Mouse (Mus musculus): ENCODE data around the gene Trim65. TPM values are rescaled to one million over a fixed set of nuclear protein-coding genes. Genes with fewer than 3 reads are reported as not detected.

Trim65 gene
- polyA plus RNA-seq, 1 experiment: 9.6 TPM

GRCm38 (mm10) chr11:116138468-116139138 lies 7.7 kb upstream of the Trim65 start, which contains the start of gene Mrpl38:
Gene Mrpl38, minus strand, starts transcription at chr11:116138868.
- H3K27me3 ChIP-seq (replicated peaks; ENCODE audit: control insufficient read depth, insufficient read depth, low read length): no peaks in the 10 kb centered on the region
- DNase-seq: peak; percentile 97
- under 1% methylated on average over 60 of the region's 60 CpGs for WGBS

GRCm38 (mm10) chr11:116138096-116138467 lies 7.2 kb upstream of the Trim65 start:
- WGBS: 1% methylated on average over 20 of the region's 20 CpGs

More at GRCm38 (mm10) chr11:116138468-116139138, 7.7 kb upstream of the Trim65 start, which contains the start of gene Mrpl38:
- Histone ChIP-seq H3K4me1 (ENCODE audit: control insufficient read depth, insufficient read depth, low read length) (peaks cover 8% of the 10 kb centered on the region; the same call in 1 of the 2 replicates), H3K27ac (ENCODE audit: insufficient read depth, low read depth, low read length) (peak within 1 kb of the TSS; percentile 51), H3K4me3 (ENCODE audit: insufficient read depth, low read depth, low read length) (peak within 1 kb of the TSS; percentile 80), H3K36me3 (ENCODE audit: control insufficient read depth, insufficient read depth, low read length) (no peaks in the 10 kb centered on the region)
- TF ChIP-seq CTCF (conservative IDR thresholded peaks at IDR 0.05; ENCODE audit: insufficient read depth, insufficient read length, low read depth, low read length) (peak; percentile 88), POLR2A (IDR thresholded peaks at IDR 0.05; ENCODE audit: low read depth, low read length) (no peak)

GRCm38 (mm10) chr11:116134171-116134570 lies 3.2 kb upstream of the Trim65 start:
- 82% methylated on average over 10 of the region's 10 CpGs for WGBS
- no peak for DNase-seq
- H3K4me1 ChIP-seq (ENCODE audit: control insufficient read depth, insufficient read depth, low read length): peaks cover 17% of the 10 kb centered on the region
- no peaks in the 10 kb centered on the region for H3K27me3 ChIP-seq (replicated peaks; ENCODE audit: control insufficient read depth, insufficient read depth, low read length)
- no peak overlapping the region for H3K27ac ChIP-seq (ENCODE audit: insufficient read depth, low read depth, low read length)
- TF ChIP-seq CTCF (conservative IDR thresholded peaks at IDR 0.05; ENCODE audit: insufficient read depth, insufficient read length, low read depth, low read length) (no peak), POLR2A (IDR thresholded peaks at IDR 0.05; ENCODE audit: low read depth, low read length) (no peak)
- H3K4me3 ChIP-seq (ENCODE audit: insufficient read depth, low read depth, low read length): no peak overlapping the region
- H3K36me3 ChIP-seq (ENCODE audit: control insufficient read depth, insufficient read depth, low read length): no peaks in the 10 kb centered on the region

More at GRCm38 (mm10) chr11:116138096-116138467, 7.2 kb upstream of the Trim65 start:
- TF ChIP-seq POLR2A (IDR thresholded peaks at IDR 0.05; ENCODE audit: low read depth, low read length) (no peak), CTCF (conservative IDR thresholded peaks at IDR 0.05; ENCODE audit: insufficient read depth, insufficient read length, low read depth, low read length) (no peak)
- H3K4me3 ChIP-seq (ENCODE audit: insufficient read depth, low read depth, low read length): peak overlapping the region; percentile 80
- H3K27me3 ChIP-seq (replicated peaks; ENCODE audit: control insufficient read depth, insufficient read depth, low read length): no peaks in the 10 kb centered on the region
- DNase-seq: no peak
- H3K4me1 ChIP-seq (ENCODE audit: control insufficient read depth, insufficient read depth, low read length): peaks cover 8% of the 10 kb centered on the region; the same call in 1 of the 2 replicates
- peak overlapping the region; percentile 51 for H3K27ac ChIP-seq (ENCODE audit: insufficient read depth, low read depth, low read length)
- H3K36me3 ChIP-seq (ENCODE audit: control insufficient read depth, insufficient read depth, low read length): no peaks in the 10 kb centered on the region

GRCm38 (mm10) chr11:116133497-116133896 lies 2.6 kb upstream of the Trim65 start:
- no peaks in the 10 kb centered on the region for H3K36me3 ChIP-seq (ENCODE audit: control insufficient read depth, insufficient read depth, low read length)
- TF ChIP-seq POLR2A (IDR thresholded peaks at IDR 0.05; ENCODE audit: low read depth, low read length) (no peak), CTCF (conservative IDR thresholded peaks at IDR 0.05; ENCODE audit: insufficient read depth, insufficient read length, low read depth, low read length) (no peak)
- H3K27ac ChIP-seq (ENCODE audit: insufficient read depth, low read depth, low read length): no peak overlapping the region
- DNase-seq: no peak
- no peak overlapping the region for H3K4me3 ChIP-seq (ENCODE audit: insufficient read depth, low read depth, low read length)
- no peaks in the 10 kb centered on the region for H3K27me3 ChIP-seq (replicated peaks; ENCODE audit: control insufficient read depth, insufficient read depth, low read length)
- peaks cover 15% of the 10 kb centered on the region for H3K4me1 ChIP-seq (ENCODE audit: control insufficient read depth, insufficient read depth, low read length)
- 70% methylated on average over 5 of the region's 5 CpGs for WGBS

GRCm38 (mm10) chr11:116132366-116133333 lies 1.7 kb upstream of the Trim65 start:
- Histone ChIP-seq H3K4me3 (ENCODE audit: insufficient read depth, low read depth, low read length) (no peak overlapping the region), H3K27ac (ENCODE audit: insufficient read depth, low read depth, low read length) (no peak overlapping the region), H3K36me3 (ENCODE audit: control insufficient read depth, insufficient read depth, low read length) (no peaks in the 10 kb centered on the region), H3K4me1 (ENCODE audit: control insufficient read depth, insufficient read depth, low read length) (peaks cover 19% of the 10 kb centered on the region), H3K27me3 (replicated peaks; ENCODE audit: control insufficient read depth, insufficient read depth, low read length) (no peaks in the 10 kb centered on the region)
- peak; percentile 56 for DNase-seq
- TF ChIP-seq POLR2A (IDR thresholded peaks at IDR 0.05; ENCODE audit: low read depth, low read length) (no peak), CTCF (conservative IDR thresholded peaks at IDR 0.05; ENCODE audit: insufficient read depth, insufficient read length, low read depth, low read length) (peak; percentile 58; the same call in 1 of the 2 replicates)
- 67% methylated on average over 16 of the region's 16 CpGs for WGBS

GRCm38 (mm10) chr11:116131349-116132170 lies 632 bp upstream of the Trim65 start:
- H3K27ac ChIP-seq (ENCODE audit: insufficient read depth, low read depth, low read length): peak overlapping the region; percentile 92
- DNase-seq: peak; percentile 35
- H3K4me1 ChIP-seq (ENCODE audit: control insufficient read depth, insufficient read depth, low read length): peaks cover 27% of the 10 kb centered on the region
- WGBS: 68% methylated on average over 15 of the region's 15 CpGs
- no peaks in the 10 kb centered on the region for H3K36me3 ChIP-seq (ENCODE audit: control insufficient read depth, insufficient read depth, low read length)
- H3K27me3 ChIP-seq (replicated peaks; ENCODE audit: control insufficient read depth, insufficient read depth, low read length): no peaks in the 10 kb centered on the region
- TF ChIP-seq CTCF (conservative IDR thresholded peaks at IDR 0.05; ENCODE audit: insufficient read depth, insufficient read length, low read depth, low read length): no peak
- TF ChIP-seq POLR2A (IDR thresholded peaks at IDR 0.05; ENCODE audit: low read depth, low read length): no peak
- peak overlapping the region; percentile 71; the same call in 1 of the 2 replicates for H3K4me3 ChIP-seq (ENCODE audit: insufficient read depth, low read depth, low read length)
